Mouse (Mus musculus): ENCODE measurements around the gene Mamld1.

GRCm38 (mm10) chrX:71024718-71025117, 25.3 kb upstream of the Mamld1 start:
- no peak for TF ChIP-seq HCFC1 (IDR thresholded peaks at IDR 0.05; ENCODE audit: low read depth, low read length)
- TF ChIP-seq RCOR1 (IDR thresholded peaks at IDR 0.05; ENCODE audit: low read depth, low read length): no peak
- no peak for TF ChIP-seq POLR2A (IDR thresholded peaks at IDR 0.05; ENCODE audit: control insufficient read depth in 1 of 2, insufficient read depth in 1 of 2, low read depth in 1 of 2, low read length in 2 of 2, poor library complexity in 1 of 2)
- TF ChIP-seq ZNF384 (IDR thresholded peaks at IDR 0.05; ENCODE audit: low read depth, low read length): no peak
- TF ChIP-seq MYB (IDR thresholded peaks at IDR 0.05; ENCODE audit: low read depth, low read length): no peak
- no peak for TF ChIP-seq MAX (IDR thresholded peaks at IDR 0.05; ENCODE audit: low read length)
- no peak for TF ChIP-seq ZKSCAN1 (IDR thresholded peaks at IDR 0.05; ENCODE audit: low read depth, low read length)

Data from MEL (cell line).